Mouse (Mus musculus): ENCODE results near the gene Smn1. TPM values are rescaled to one million over a fixed set of nuclear protein-coding genes. Genes with fewer than 3 reads are reported as not detected.

Gene Smn1
- 84.4 and 86.8 TPM in 2 replicates for polyA plus RNA-seq (2014; fragmentation: Nextera tagmentation; extraction: Ambion mirVana)

- Histone ChIP-seq H3K36me3 (ENCODE audit: control insufficient read depth, insufficient read depth, low read length) (peaks cover 12% of the 10 kb centered on the region), H3K9me3 (ENCODE audit: control insufficient read depth, low read length) (no peaks in the 10 kb centered on the region), H3K27me3 (ENCODE audit: control insufficient read depth, insufficient read depth, low read length) (no peaks in the 10 kb centered on the region), H3K4me3 (ENCODE audit: low read depth, low read length) (peak within 1 kb of the TSS; percentile 96), H3K27ac (ENCODE audit: low read depth, low read length) (no peak within 1 kb of the TSS), H3K4me1 (ENCODE audit: control insufficient read depth, insufficient read depth, low read length) (peaks cover 7% of the 10 kb centered on the region), H3K4me2 (peak within 1 kb of the TSS; percentile 66), H3K9ac (ENCODE audit: low read length) (peak within 1 kb of the TSS; percentile 86)
- 4% methylated on average over 42 of the region's 42 CpGs for WGBS
- DNase-seq (ENCODE audit: low spot score, missing footprints): peak; percentile 98
- peak; percentile 97 for ATAC-seq (ENCODE audit: low FRiP score)
Observed at GRCm38 (mm10) chr13:100124423-100125257, at the start of gene Smn1. Gene Smn1, plus strand, starts transcription at chr13:100124852.

DNA sequence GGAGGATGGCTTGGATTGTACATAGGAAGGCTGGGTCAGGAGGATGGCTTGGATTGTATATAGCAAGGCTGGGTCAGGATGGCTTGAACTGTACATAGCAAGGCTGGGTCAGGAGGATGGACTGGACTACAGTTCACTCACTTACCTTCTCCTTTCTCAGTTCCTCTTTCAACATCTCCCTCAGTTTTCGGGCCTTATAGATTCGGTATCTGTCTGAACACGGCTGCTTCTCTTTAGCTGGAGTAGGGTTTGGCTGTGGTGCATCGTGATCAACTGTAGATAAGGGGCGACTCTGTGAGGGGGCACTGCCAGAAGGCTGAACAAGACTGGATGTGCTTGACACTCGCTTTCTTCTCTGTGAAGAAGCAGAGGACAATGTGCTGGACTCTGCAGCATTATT, 25.8 kb upstream of the Smn1 start:
- Histone ChIP-seq H3K36me3 (ENCODE audit: control insufficient read depth, insufficient read depth, low read length) (peaks cover 8% of the 10 kb centered on the region), H3K9me3 (ENCODE audit: control insufficient read depth, low read length) (no peaks in the 10 kb centered on the region), H3K4me2 (no peak overlapping the region), H3K4me3 (ENCODE audit: low read depth, low read length) (no peak overlapping the region), H3K9ac (ENCODE audit: low read length) (no peak overlapping the region), H3K27me3 (ENCODE audit: control insufficient read depth, insufficient read depth, low read length) (no peaks in the 10 kb centered on the region), H3K27ac (ENCODE audit: low read depth, low read length) (no peak overlapping the region), H3K4me1 (ENCODE audit: control insufficient read depth, insufficient read depth, low read length) (peaks cover 13% of the 10 kb centered on the region; the same call in 1 of the 2 replicates)
- 91% methylated on average over 6 of the region's 6 CpGs for WGBS
- DNase-seq (ENCODE audit: low spot score, missing footprints): no peak
- ATAC-seq (ENCODE audit: low FRiP score): no peak

DNA sequence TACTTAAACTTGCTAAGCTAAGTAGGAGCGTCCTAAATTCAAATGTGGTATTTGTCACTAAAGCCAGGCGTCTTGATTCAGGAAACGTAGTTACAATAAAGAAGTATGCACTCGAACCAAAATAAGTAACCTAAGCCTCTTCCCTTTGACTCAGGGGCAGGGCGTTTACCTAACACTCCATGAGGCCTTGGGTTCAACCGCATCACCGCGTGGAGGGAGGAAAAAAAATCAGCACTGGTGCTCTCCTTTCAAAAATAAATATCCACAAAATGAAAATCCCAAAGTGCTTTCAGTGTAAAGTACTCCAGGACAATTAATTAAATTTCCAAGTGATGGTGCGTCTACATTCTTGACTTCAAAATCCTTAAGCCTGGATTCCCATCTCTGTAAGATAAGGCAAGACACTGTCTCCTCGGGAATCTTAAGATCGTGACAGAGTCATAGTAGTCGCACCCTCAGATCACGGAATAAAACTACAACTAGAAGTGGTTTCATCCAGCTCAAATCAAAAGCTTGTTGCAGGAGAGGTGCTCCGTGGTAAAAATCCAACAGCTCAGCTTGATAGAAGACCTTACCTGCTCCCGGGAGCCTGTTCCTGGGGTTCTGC, 21.5 kb upstream of the Smn1 start:
- peak overlapping the region; percentile 81 for H3K4me2 ChIP-seq
- peak overlapping the region; percentile 59; the same call in 1 of the 2 replicates for H3K27ac ChIP-seq (ENCODE audit: low read depth, low read length)
- H3K36me3 ChIP-seq (ENCODE audit: control insufficient read depth, insufficient read depth, low read length): no peaks in the 10 kb centered on the region
- H3K4me1 ChIP-seq (ENCODE audit: control insufficient read depth, insufficient read depth, low read length): peaks cover 13% of the 10 kb centered on the region; the same call in 1 of the 2 replicates
- peak overlapping the region; percentile 92 for H3K9ac ChIP-seq (ENCODE audit: low read length)
- DNase-seq (ENCODE audit: low spot score, missing footprints): no peak
- ATAC-seq (ENCODE audit: low FRiP score): no peak
- 7% methylated on average over 15 of the region's 15 CpGs for WGBS
- peak overlapping the region; percentile 97 for H3K4me3 ChIP-seq (ENCODE audit: low read depth, low read length)
- no peaks in the 10 kb centered on the region for H3K9me3 ChIP-seq (ENCODE audit: control insufficient read depth, low read length)
- no peaks in the 10 kb centered on the region for H3K27me3 ChIP-seq (ENCODE audit: control insufficient read depth, insufficient read depth, low read length)

- DNase-seq (ENCODE audit: low spot score, missing footprints): peak; percentile 100
- ATAC-seq (ENCODE audit: low FRiP score): peak; percentile 83
- Histone ChIP-seq H3K27ac (ENCODE audit: low read depth, low read length) (peak within 1 kb of the TSS; percentile 59; the same call in 1 of the 2 replicates), H3K36me3 (ENCODE audit: control insufficient read depth, insufficient read depth, low read length) (no peaks in the 10 kb centered on the region), H3K4me1 (ENCODE audit: control insufficient read depth, insufficient read depth, low read length) (peaks cover 13% of the 10 kb centered on the region), H3K4me2 (peak within 1 kb of the TSS; percentile 81), H3K4me3 (ENCODE audit: low read depth, low read length) (peak within 1 kb of the TSS; percentile 97), H3K9me3 (ENCODE audit: control insufficient read depth, low read length) (no peaks in the 10 kb centered on the region), H3K27me3 (ENCODE audit: control insufficient read depth, insufficient read depth, low read length) (no peaks in the 10 kb centered on the region), H3K9ac (ENCODE audit: low read length) (peak within 1 kb of the TSS; percentile 92)
- WGBS: under 1% methylated on average over 44 of the region's 44 CpGs
Observed at GRCm38 (mm10) chr13:100103748-100104254, 20.9 kb upstream of the Smn1 start, which contains the start of gene Bdp1. Gene Bdp1, minus strand, starts transcription at chr13:100104070.

DNA sequence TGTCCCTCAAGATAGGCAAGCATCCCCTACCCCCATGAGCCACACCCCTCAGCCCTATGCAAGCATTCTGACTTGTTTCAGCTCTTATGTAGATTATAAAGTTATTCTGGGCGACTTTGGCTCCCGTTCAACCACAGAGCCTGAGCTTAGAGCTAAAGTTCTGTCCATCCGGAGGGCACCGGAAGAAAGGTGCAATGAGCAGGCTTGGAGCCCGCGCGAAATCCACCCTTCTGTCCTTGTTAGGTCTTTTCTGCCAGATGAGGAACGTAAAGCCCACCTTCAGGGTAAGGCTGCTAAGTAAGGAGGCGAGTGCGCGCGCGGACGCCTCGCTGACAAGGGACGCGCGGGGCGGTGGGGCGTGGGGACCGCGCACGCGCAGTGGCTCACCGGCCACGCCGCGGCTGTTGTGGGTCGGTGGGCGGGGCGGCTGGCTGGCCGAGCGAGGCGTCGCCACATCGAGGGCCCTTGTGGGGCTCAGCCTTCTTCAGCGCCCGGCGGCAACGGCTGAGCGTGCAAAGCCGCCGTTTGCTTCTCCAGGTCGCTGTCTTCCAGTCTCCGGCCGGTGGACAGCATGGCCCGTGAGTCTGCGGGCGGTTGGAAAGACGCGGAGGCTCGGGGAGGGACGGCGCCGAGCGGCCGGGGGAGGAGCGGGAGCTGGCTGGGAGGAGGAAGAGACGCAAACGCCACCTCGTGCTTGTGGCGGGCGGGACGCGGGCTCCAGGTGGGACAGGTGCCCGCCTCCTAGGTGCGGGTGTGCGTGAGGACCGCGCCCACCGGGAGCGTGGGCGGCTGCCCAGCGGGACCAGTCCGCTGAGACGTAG, 16.8 kb upstream of the Smn1 start, which contains the start of gene Serf1:
Serf1 (plus strand) TSS at position 361 of the 821 bp plus-strand sequence.
- H3K9ac ChIP-seq (ENCODE audit: low read length): peak within 1 kb of the TSS; percentile 85
- H3K27ac ChIP-seq (ENCODE audit: low read depth, low read length): no peak within 1 kb of the TSS
- no peaks in the 10 kb centered on the region for H3K27me3 ChIP-seq (ENCODE audit: control insufficient read depth, insufficient read depth, low read length)
- H3K9me3 ChIP-seq (ENCODE audit: control insufficient read depth, low read length): no peaks in the 10 kb centered on the region
- peak within 1 kb of the TSS; percentile 71 for H3K4me2 ChIP-seq
- no peaks in the 10 kb centered on the region for H3K36me3 ChIP-seq (ENCODE audit: control insufficient read depth, insufficient read depth, low read length)
- peak within 1 kb of the TSS; percentile 60 for H3K4me3 ChIP-seq (ENCODE audit: low read depth, low read length)
- WGBS: under 1% methylated on average over 76 of the region's 76 CpGs
- DNase-seq (ENCODE audit: low spot score, missing footprints): peak; percentile 98
- peak; percentile 85 for ATAC-seq (ENCODE audit: low FRiP score)
- peaks cover 4% of the 10 kb centered on the region for H3K4me1 ChIP-seq (ENCODE audit: control insufficient read depth, insufficient read depth, low read length)

- Histone ChIP-seq H3K4me1 (ENCODE audit: control insufficient read depth, insufficient read depth, low read length) (no peaks in the 10 kb centered on the region; the same call in 1 of the 2 replicates), H3K36me3 (ENCODE audit: control insufficient read depth, insufficient read depth, low read length) (no peaks in the 10 kb centered on the region), H3K9me3 (ENCODE audit: control insufficient read depth, low read length) (no peaks in the 10 kb centered on the region), H3K27ac (ENCODE audit: low read depth, low read length) (no peak overlapping the region), H3K4me3 (ENCODE audit: low read depth, low read length) (no peak overlapping the region), H3K4me2 (no peak overlapping the region), H3K27me3 (ENCODE audit: control insufficient read depth, insufficient read depth, low read length) (no peaks in the 10 kb centered on the region), H3K9ac (ENCODE audit: low read length) (no peak overlapping the region)
- DNase-seq (ENCODE audit: low spot score, missing footprints) (no peak), ATAC-seq (ENCODE audit: low FRiP score) (no peak)
- WGBS: 51% methylated on average over 5 of the region's 5 CpGs
Observed at GRCm38 (mm10) chr13:100112218-100112972, 12.3 kb upstream of the Smn1 start.

DNA sequence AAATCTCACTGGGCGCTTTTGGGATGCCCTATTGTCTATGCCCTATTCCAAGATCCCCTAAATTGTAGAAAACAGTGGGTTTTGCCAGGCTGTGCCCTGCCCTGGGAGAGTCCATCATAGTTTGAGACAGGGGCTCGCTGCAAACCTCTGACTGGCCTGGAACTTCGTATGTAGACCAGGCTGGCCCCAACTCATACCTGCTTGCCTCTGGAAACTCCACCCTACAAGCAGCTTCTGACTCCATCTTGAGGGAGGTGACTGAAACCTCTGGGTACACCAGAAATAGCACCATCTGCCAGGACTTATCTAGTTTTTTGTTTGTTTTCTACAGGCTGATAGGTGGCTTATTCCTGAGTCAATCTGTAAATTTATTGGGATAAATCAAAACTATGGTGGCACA, 682 bp upstream of the Smn1 start:
- no peaks in the 10 kb centered on the region for H3K27me3 ChIP-seq (ENCODE audit: control insufficient read depth, insufficient read depth, low read length)
- H3K4me1 ChIP-seq (ENCODE audit: control insufficient read depth, insufficient read depth, low read length): peaks cover 7% of the 10 kb centered on the region
- H3K9ac ChIP-seq (ENCODE audit: low read length): peak overlapping the region; percentile 86; the same call in 1 of the 2 replicates
- H3K4me2 ChIP-seq: peak overlapping the region; percentile 59
- ATAC-seq (ENCODE audit: low FRiP score) (peak; percentile 29; the same call in 1 of the 2 replicates), DNase-seq (ENCODE audit: low spot score, missing footprints) (no peak)
- WGBS: 88% methylated on average over 3 of the region's 3 CpGs
- peak overlapping the region; percentile 96 for H3K4me3 ChIP-seq (ENCODE audit: low read depth, low read length)
- H3K36me3 ChIP-seq (ENCODE audit: control insufficient read depth, insufficient read depth, low read length): peaks cover 8% of the 10 kb centered on the region
- no peak overlapping the region for H3K27ac ChIP-seq (ENCODE audit: low read depth, low read length)
- H3K9me3 ChIP-seq (ENCODE audit: control insufficient read depth, low read length): no peaks in the 10 kb centered on the region

GRCm38 (mm10) chr13:100125258-100125643, 599 bp downstream of the Smn1 start:
- DNase-seq (ENCODE audit: low spot score, missing footprints) (no peak), ATAC-seq (ENCODE audit: low FRiP score) (peak; percentile 33; the same call in 1 of the 2 replicates)
- Histone ChIP-seq H3K27me3 (ENCODE audit: control insufficient read depth, insufficient read depth, low read length) (no peaks in the 10 kb centered on the region), H3K4me2 (peak overlapping the region; percentile 66), H3K4me3 (ENCODE audit: low read depth, low read length) (peak overlapping the region; percentile 96), H3K9me3 (ENCODE audit: control insufficient read depth, low read length) (no peaks in the 10 kb centered on the region), H3K36me3 (ENCODE audit: control insufficient read depth, insufficient read depth, low read length) (peaks cover 12% of the 10 kb centered on the region), H3K27ac (ENCODE audit: low read depth, low read length) (no peak overlapping the region), H3K4me1 (ENCODE audit: control insufficient read depth, insufficient read depth, low read length) (peaks cover 7% of the 10 kb centered on the region), H3K9ac (ENCODE audit: low read length) (peak overlapping the region; percentile 86)
- WGBS: 5% methylated on average over 10 of the region's 10 CpGs

Data from midbrain, embryonic 11.5 days (tissue).